Mouse (Mus musculus): Measurements from ENCODE around the gene Umodl1. TPM values are rescaled to one million over a fixed set of nuclear protein-coding genes. Genes with fewer than 3 reads are reported as not detected.

Gene Umodl1
- polyA plus RNA-seq, 1 experiment from 2014 or later = 0.10 TPM

DNA sequence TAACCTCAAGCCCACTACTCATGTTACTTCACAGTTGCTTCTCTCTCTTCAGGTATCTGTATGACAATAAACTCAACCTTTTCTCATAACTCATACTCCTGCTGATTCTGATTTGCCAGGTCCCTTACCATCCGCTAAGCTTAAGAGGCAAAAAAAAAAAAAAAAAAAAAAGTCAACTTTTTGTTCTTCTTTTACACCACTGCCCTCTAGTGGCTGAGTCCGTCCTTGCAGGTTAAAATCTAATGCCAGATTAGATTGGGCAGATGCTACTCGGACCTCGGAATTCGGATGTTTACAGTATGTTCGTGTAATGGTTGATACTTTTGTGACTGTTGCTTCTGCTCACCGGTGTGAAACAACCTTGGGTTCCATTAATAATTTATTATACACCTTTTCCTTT is 3.7 kb upstream of the Umodl1 start:
- Histone ChIP-seq H3K9ac (no peak overlapping the region), H3K4me1 (replicated peaks) (no peaks in the 10 kb centered on the region), H3K36me3 (replicated peaks) (no peaks in the 10 kb centered on the region), H3K4me3 (replicated peaks) (no peak overlapping the region), H3K4me2 (no peak overlapping the region), H3K9me3 (replicated peaks) (no peaks in the 10 kb centered on the region), H3K27me3 (no peaks in the 10 kb centered on the region), H3K27ac (replicated peaks) (no peak overlapping the region)
- no peak for ATAC-seq (ENCODE audit: insufficient read depth)
- WGBS (ENCODE audit: insufficient replicate concordance) = 5% methylated on average over 7 of the region's 7 CpGs

DNA sequence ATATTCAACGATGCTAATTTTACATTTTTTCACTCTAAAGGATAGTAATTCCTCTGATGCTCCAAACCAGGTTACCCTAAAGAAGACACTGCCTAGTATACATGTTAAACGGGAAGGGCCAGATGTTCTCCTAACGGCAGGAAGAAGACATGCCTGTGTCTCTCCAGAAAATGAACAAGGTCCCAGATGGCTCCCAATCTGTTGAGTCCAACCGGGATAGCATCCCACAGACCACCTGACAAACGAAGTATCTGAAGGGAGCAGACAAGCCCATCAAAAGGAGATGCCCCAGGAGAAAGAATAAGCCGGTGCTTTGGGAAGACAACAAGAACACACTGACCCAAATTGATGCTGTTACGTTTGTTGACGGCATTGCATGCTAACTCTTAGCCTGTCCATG is 2.8 kb upstream of the Umodl1 start:
- H3K4me1 ChIP-seq (replicated peaks) = no peaks in the 10 kb centered on the region
- ATAC-seq (ENCODE audit: insufficient read depth) = no peak
- H3K36me3 ChIP-seq (replicated peaks) = no peaks in the 10 kb centered on the region
- no peaks in the 10 kb centered on the region for H3K27me3 ChIP-seq
- no peak overlapping the region for H3K4me2 ChIP-seq
- 51% methylated on average over 8 of the region's 8 CpGs for WGBS (ENCODE audit: insufficient replicate concordance)
- H3K27ac ChIP-seq (replicated peaks) = no peak overlapping the region
- no peaks in the 10 kb centered on the region for H3K9me3 ChIP-seq (replicated peaks)
- H3K4me3 ChIP-seq (replicated peaks) = no peak overlapping the region
- no peak overlapping the region for H3K9ac ChIP-seq

GRCm38 (mm10) chr17:30961936-30962592 is 7.6 kb downstream of the Umodl1 start:
- no peaks in the 10 kb centered on the region for H3K36me3 ChIP-seq (replicated peaks)
- WGBS (ENCODE audit: insufficient replicate concordance) = 41% methylated on average over 7 of the region's 7 CpGs
- no peak for ATAC-seq (ENCODE audit: insufficient read depth)
- no peak overlapping the region for H3K9ac ChIP-seq
- H3K4me1 ChIP-seq (replicated peaks) = no peaks in the 10 kb centered on the region
- H3K27ac ChIP-seq (replicated peaks) = no peak overlapping the region
- H3K27me3 ChIP-seq = no peaks in the 10 kb centered on the region
- H3K4me3 ChIP-seq (replicated peaks) = no peak overlapping the region
- H3K4me2 ChIP-seq = no peak overlapping the region
- H3K9me3 ChIP-seq (replicated peaks) = no peaks in the 10 kb centered on the region

DNA sequence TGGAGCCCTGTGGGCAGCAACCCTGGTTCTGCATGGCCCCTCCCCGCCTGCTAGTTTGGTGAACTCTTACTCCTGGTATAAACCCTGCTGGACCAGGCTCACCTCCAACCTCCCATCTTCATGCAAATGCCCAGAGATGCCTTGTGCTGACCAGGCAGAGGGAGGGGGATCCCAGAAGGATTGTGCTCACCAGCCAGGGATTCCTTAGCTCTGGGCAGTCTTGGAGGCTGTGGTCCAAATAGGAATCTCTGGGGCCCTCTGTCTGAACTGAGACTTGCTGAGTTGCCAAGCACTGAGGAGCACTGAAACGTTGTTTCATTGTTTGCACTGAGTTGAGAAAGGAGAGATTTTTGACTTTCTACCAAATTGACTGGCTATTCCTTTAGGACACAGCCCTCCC is 8.4 kb downstream of the Umodl1 start:
- no peaks in the 10 kb centered on the region for H3K4me1 ChIP-seq (replicated peaks)
- no peak for ATAC-seq (ENCODE audit: insufficient read depth)
- no peaks in the 10 kb centered on the region for H3K36me3 ChIP-seq (replicated peaks)
- no peak overlapping the region for H3K27ac ChIP-seq (replicated peaks)
- H3K9me3 ChIP-seq (replicated peaks) = no peaks in the 10 kb centered on the region
- H3K9ac ChIP-seq = no peak overlapping the region
- no peaks in the 10 kb centered on the region for H3K27me3 ChIP-seq
- H3K4me2 ChIP-seq = no peak overlapping the region
- WGBS (ENCODE audit: insufficient replicate concordance) = 27% methylated on average over 2 of the region's 2 CpGs
- H3K4me3 ChIP-seq (replicated peaks) = no peak overlapping the region

DNA sequence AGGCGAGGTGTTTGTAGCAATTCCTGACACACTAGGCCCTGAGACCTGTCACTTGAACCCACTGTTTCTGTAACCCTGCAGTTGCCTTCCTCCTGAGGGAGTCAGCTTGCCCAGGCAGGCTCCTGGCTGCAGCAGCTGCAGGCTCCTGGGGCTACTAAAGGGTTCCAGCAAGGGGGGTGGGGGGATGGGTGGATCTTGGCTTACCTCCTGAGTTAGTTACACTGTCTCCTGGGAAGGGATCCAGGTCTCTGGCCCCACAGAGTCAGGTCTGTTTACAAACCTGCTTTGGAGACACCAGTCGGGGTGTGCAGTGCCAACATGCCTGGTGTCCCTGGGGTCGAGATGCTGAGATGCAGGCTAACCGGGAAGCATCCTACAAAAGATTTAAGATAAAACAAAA is 15.5 kb downstream of the Umodl1 start:
- no peaks in the 10 kb centered on the region for H3K27me3 ChIP-seq
- no peaks in the 10 kb centered on the region for H3K9me3 ChIP-seq (replicated peaks)
- no peaks in the 10 kb centered on the region for H3K4me1 ChIP-seq (replicated peaks)
- H3K36me3 ChIP-seq (replicated peaks) = no peaks in the 10 kb centered on the region
- 49% methylated on average over 4 of the region's 4 CpGs for WGBS (ENCODE audit: insufficient replicate concordance)
- H3K4me2 ChIP-seq = no peak overlapping the region
- H3K27ac ChIP-seq (replicated peaks) = no peak overlapping the region
- ATAC-seq (ENCODE audit: insufficient read depth) = no peak
- H3K9ac ChIP-seq = no peak overlapping the region
- no peak overlapping the region for H3K4me3 ChIP-seq (replicated peaks)

DNA sequence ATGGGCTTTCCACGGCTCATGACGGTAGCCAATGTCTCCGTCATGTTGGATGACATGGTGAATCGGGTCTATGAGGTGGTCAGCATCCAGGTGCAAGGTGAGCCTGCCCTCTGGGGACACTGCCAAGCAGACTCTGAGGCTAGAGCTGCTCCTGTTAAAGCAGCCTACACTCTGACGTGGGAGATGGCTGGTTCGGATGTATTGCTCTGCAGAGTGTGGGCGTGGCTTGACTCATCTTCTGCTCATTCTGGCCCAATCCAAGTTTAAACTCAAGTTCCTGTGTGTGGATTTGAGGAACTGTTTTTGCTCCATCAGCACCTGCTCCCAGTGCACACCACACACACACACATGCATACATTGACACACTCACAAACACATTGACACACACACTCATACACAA is 17.4 kb downstream of the Umodl1 start:
- Histone ChIP-seq H3K4me3 (replicated peaks) (no peak overlapping the region), H3K4me2 (no peak overlapping the region), H3K9ac (no peak overlapping the region), H3K27ac (replicated peaks) (no peak overlapping the region), H3K4me1 (replicated peaks) (no peaks in the 10 kb centered on the region), H3K27me3 (no peaks in the 10 kb centered on the region), H3K36me3 (replicated peaks) (no peaks in the 10 kb centered on the region), H3K9me3 (replicated peaks) (no peaks in the 10 kb centered on the region)
- WGBS (ENCODE audit: insufficient replicate concordance) = 66% methylated on average over 7 of the region's 7 CpGs
- ATAC-seq (ENCODE audit: insufficient read depth) = no peak

DNA sequence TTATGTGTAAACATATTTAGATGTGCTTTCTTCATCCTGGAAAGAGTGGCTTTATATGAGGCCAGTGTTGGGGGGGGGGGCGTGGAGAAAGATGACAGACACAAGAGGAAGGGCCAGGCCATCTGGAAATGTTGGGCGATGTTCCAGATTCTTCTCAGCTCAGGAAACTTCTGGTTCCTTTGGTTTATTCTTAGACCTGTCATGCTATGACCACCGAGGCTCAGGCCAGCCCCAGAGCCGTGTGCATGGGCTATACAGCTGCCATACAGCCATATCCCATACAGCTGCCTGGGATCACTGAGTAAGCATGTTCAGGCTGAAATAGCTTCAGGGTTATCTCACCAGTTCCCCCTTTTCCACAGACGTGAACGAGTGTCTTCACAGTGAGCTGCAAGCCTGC is 18.9 kb downstream of the Umodl1 start:
- Histone ChIP-seq H3K36me3 (replicated peaks) (no peaks in the 10 kb centered on the region), H3K9me3 (replicated peaks) (no peaks in the 10 kb centered on the region), H3K27me3 (no peaks in the 10 kb centered on the region), H3K4me3 (replicated peaks) (no peak overlapping the region), H3K27ac (replicated peaks) (no peak overlapping the region), H3K4me1 (replicated peaks) (no peaks in the 10 kb centered on the region), H3K4me2 (no peak overlapping the region), H3K9ac (no peak overlapping the region)
- 25% methylated on average over 6 of the region's 6 CpGs for WGBS (ENCODE audit: insufficient replicate concordance)
- ATAC-seq (ENCODE audit: insufficient read depth) = no peak

DNA sequence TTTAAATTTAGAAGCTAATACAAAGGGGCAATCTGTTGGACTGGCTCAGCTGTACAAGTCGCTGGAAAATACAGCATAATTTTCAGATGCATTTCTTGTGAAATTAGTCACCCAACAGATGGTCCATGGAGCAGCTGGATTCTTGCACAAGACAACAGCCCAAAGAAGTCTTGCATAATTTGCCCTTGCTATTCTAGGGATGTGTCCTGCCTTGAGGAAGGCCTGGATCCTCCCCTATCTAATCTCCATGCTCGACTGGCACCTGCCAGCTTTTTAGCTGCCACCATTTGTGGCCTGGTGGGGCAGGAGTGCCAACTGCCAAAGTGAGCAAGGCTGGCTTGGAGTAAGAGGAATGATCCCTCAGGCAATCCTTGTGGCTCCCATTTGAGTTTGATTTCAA is 22.9 kb downstream of the Umodl1 start:
- H3K27ac ChIP-seq (replicated peaks) = no peak overlapping the region
- no peak overlapping the region for H3K4me2 ChIP-seq
- H3K4me3 ChIP-seq (replicated peaks) = no peak overlapping the region
- H3K36me3 ChIP-seq (replicated peaks) = no peaks in the 10 kb centered on the region
- H3K27me3 ChIP-seq = no peaks in the 10 kb centered on the region
- no peaks in the 10 kb centered on the region for H3K9me3 ChIP-seq (replicated peaks)
- no peaks in the 10 kb centered on the region for H3K4me1 ChIP-seq (replicated peaks)
- 35% methylated on average over 2 of the region's 2 CpGs for WGBS (ENCODE audit: insufficient replicate concordance)
- ATAC-seq (ENCODE audit: insufficient read depth) = no peak
- H3K9ac ChIP-seq = no peak overlapping the region

- H3K9ac ChIP-seq = no peak overlapping the region
- H3K36me3 ChIP-seq (replicated peaks) = no peaks in the 10 kb centered on the region
- no peaks in the 10 kb centered on the region for H3K27me3 ChIP-seq
- H3K27ac ChIP-seq (replicated peaks) = no peak overlapping the region
- H3K4me3 ChIP-seq (replicated peaks) = no peak overlapping the region
- no peaks in the 10 kb centered on the region for H3K9me3 ChIP-seq (replicated peaks)
- H3K4me2 ChIP-seq = no peak overlapping the region
- WGBS (ENCODE audit: insufficient replicate concordance) = 62% methylated on average over 10 of the region's 10 CpGs
- ATAC-seq (ENCODE audit: insufficient read depth) = no peak
- H3K4me1 ChIP-seq (replicated peaks) = no peaks in the 10 kb centered on the region
Measured at GRCm38 (mm10) chr17:30978556-30978955, 24.1 kb downstream of the Umodl1 start.

DNA sequence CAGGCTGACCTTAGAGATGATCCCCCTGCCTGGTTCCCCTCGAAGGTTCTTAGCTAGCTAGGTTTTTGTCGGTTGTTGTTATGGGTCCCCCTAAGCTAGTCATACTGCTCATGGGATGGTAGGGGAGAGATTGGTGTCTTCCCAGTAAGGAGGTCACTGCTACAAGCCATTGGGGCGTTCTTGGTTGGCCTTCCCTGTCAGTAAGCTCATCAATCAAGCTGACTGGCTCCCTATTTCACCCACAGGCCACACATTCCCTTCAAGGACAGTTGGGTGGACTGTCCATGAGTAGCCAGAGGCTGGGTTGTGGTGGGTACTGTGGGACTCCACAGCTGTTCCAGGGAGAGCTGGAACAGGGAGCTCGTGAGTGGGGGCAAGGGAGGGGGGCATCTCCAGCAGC is 29.1 kb downstream of the Umodl1 start:
- Histone ChIP-seq H3K4me3 (replicated peaks) (no peak overlapping the region), H3K36me3 (replicated peaks) (no peaks in the 10 kb centered on the region), H3K4me1 (replicated peaks) (no peaks in the 10 kb centered on the region), H3K27ac (replicated peaks) (no peak overlapping the region), H3K9me3 (replicated peaks) (no peaks in the 10 kb centered on the region), H3K9ac (no peak overlapping the region), H3K27me3 (no peaks in the 10 kb centered on the region), H3K4me2 (no peak overlapping the region)
- no peak for ATAC-seq (ENCODE audit: insufficient read depth)
- WGBS (ENCODE audit: insufficient replicate concordance) = 45% methylated on average over 4 of the region's 4 CpGs

- Histone ChIP-seq H3K9ac (no peak overlapping the region), H3K4me2 (no peak overlapping the region), H3K4me1 (replicated peaks) (no peaks in the 10 kb centered on the region), H3K9me3 (replicated peaks) (no peaks in the 10 kb centered on the region), H3K4me3 (replicated peaks) (no peak overlapping the region), H3K27me3 (peaks cover 8% of the 10 kb centered on the region), H3K27ac (replicated peaks) (no peak overlapping the region), H3K36me3 (replicated peaks) (no peaks in the 10 kb centered on the region)
- ATAC-seq (ENCODE audit: insufficient read depth) = no peak
- WGBS (ENCODE audit: insufficient replicate concordance) = 55% methylated on average over 10 of the region's 10 CpGs
Measured at GRCm38 (mm10) chr17:30990254-30990653, 35.8 kb downstream of the Umodl1 start.

GRCm38 (mm10) chr17:30996296-30996695 is 41.9 kb downstream of the Umodl1 start:
- ATAC-seq (ENCODE audit: insufficient read depth) = no peak
- H3K4me2 ChIP-seq = no peak overlapping the region
- H3K27me3 ChIP-seq = no peaks in the 10 kb centered on the region
- H3K4me1 ChIP-seq (replicated peaks) = no peaks in the 10 kb centered on the region
- H3K36me3 ChIP-seq (replicated peaks) = no peaks in the 10 kb centered on the region
- no peak overlapping the region for H3K4me3 ChIP-seq (replicated peaks)
- WGBS (ENCODE audit: insufficient replicate concordance) = 50% methylated on average over 5 of the region's 5 CpGs
- no peaks in the 10 kb centered on the region for H3K9me3 ChIP-seq (replicated peaks)
- H3K9ac ChIP-seq = no peak overlapping the region
- no peak overlapping the region for H3K27ac ChIP-seq (replicated peaks)

Data from liver, embryonic 15.5 days (tissue).